Mouse (Mus musculus) kidney, adult 2 months (tissue): ENCODE results near the gene Emilin3.

Experiments
- CTCF ChIP-seq: fragments of 200-500 bp; conservative IDR thresholded peaks from 2 replicates; pipeline ENCODE4 v1.5.1; 2011; ENCODE audit warnings: low read depth, mild to moderate bottlenecking, control low read depth, low read length, moderate library complexity, mixed read lengths; ENCODE audit not compliant: insufficient read depth, insufficient read length
- POLR2A ChIP-seq: fragments of 200-500 bp; IDR thresholded peaks from one replicate; pipeline ENCODE4 v1.6.1; 2011; ENCODE audit warnings: low read depth, low read length, control low read depth

DNA sequence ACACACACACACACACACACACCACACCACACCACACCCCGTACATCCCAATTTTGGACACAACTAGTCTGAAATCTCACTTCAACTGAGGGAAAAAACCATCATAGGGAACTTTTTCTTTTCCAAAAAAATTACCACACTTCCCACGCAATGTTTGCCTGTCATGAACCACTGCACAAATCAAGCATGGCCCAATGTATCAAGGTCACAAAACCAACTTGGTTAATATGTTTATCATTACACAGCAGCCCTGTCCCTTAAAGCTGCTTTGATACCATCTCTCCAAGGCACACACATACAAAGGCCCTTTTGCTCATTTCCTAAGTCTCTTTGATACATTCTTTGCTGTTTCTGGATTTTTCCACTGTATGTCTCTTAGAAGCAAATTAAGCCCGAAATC, 40.8 kb downstream of the Emilin3 start:
- TF ChIP-seq CTCF (no peak), POLR2A (no peak)
